Mouse (Mus musculus) kidney, postnatal 36 days (tissue): Measurements from ENCODE around the gene Trmu.

ENCODE experiments used
- DNase-seq, 2 experiments: peaks; one replicate each; pipeline ENCODE4 v3.0.0; 2021 to 2022; ENCODE audit warnings: mixed read lengths in 2 of 2

Gene Trmu

GRCm38 (mm10) chr15:85897113-85897512, 18.0 kb downstream of the Trmu start:
- DNase-seq, result no peak

- DNase-seq, result no peak
Measured at GRCm38 (mm10) chr15:85899396-85899795, 20.3 kb downstream of the Trmu start.

GRCm38 (mm10) chr15:85900318-85900717, 21.2 kb downstream of the Trmu start:
- no peak for DNase-seq

- no peak for DNase-seq
Measured at GRCm38 (mm10) chr15:85900801-85901200, 21.7 kb downstream of the Trmu start.

GRCm38 (mm10) chr15:85902505-85902904, 23.4 kb downstream of the Trmu start:
- DNase-seq, result no peak

GRCm38 (mm10) chr15:85903826-85904225, 24.7 kb downstream of the Trmu start:
- peak; percentile 17 to 45 for DNase-seq

GRCm38 (mm10) chr15:85908660-85909491, 29.8 kb downstream of the Trmu start:
- peak; percentile 16 to 42 for DNase-seq

GRCm38 (mm10) chr15:85909492-85909829, 30.3 kb downstream of the Trmu start:
- no peak for DNase-seq

- DNase-seq, result no peak
Measured at GRCm38 (mm10) chr15:85909931-85910330, 30.8 kb downstream of the Trmu start.

- peak; percentile 67 to 90 for DNase-seq
Measured at GRCm38 (mm10) chr15:85913605-85914004, 34.5 kb downstream of the Trmu start.

GRCm38 (mm10) chr15:85919191-85919891, 40.2 kb downstream of the Trmu start:
- DNase-seq, result peak; percentile 34 to 42

GRCm38 (mm10) chr15:85919892-85920248, 40.8 kb downstream of the Trmu start:
- no peak for DNase-seq

- DNase-seq, result no peak
Measured at GRCm38 (mm10) chr15:85921855-85922254, 42.7 kb downstream of the Trmu start.

- no peak for DNase-seq
Measured at GRCm38 (mm10) chr15:85928161-85928560, 49.0 kb downstream of the Trmu start.

GRCm38 (mm10) chr15:85935627-85936049, 56.5 kb downstream of the Trmu start:
- peak; percentile 58 to 62 for DNase-seq
